Mouse (Mus musculus): ENCODE results near the gene Meis3. TPM values are rescaled to one million over a fixed set of nuclear protein-coding genes. Genes with fewer than 3 reads are reported as not detected.

Meis3 gene
- total RNA-seq, 2 experiments from 2014 or later: 33.7 to 38.2 TPM

GRCm38 (mm10) chr7:16208781-16209665 lies 34.1 kb downstream of the Meis3 start:
- DNase-seq (ENCODE audit: low spot score in 2 of 2): no peak

DNA sequence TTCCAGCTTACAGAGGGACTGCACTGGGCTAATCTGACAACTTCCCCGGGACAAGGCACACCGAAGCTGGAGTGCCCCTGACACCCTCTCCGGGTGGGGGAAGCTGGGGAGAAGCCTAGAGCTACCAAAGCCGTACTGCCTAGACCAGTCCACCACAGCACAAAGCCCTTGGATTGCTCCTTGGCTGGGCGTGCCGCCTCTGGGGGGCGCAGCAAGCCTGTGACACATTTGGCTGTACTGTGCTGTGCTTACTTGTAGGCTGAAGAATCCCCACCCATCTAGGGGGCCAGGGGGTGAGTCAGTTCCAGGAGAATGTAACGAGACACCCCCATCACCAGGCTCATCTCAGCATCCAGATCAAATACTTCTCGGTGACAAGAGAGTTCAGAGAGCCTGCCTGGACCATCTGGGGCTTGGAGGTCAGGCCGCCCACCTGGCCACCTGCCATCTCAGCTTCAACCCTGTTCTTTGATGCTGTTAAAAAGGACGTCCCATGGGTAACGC lies 36.0 kb downstream of the Meis3 start:
- no peak for DNase-seq (ENCODE audit: low spot score in 2 of 2)

- DNase-seq (ENCODE audit: low spot score in 2 of 2): no peak
Observed at GRCm38 (mm10) chr7:16213196-16213595, 38.3 kb downstream of the Meis3 start.

DNA sequence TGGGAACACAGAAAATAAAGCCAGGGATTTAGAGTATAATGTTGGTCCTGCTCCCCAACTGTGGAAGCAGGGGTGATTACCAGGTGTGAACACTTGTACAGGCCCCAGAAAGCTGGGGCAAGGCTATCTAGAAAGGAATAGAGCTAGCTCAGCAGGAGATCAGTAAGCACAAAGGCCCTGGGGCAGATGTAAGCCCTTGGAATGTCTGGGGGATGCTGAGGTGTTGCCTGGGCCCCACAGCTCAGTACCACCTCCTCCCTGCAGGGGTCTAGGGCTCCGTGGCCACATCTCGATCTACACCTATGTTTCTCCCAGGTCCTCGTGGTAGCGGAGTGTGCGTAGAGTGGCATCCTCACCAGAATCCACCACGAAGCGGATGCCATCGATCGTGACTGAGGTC lies 39.1 kb downstream of the Meis3 start:
- DNase-seq (ENCODE audit: low spot score in 2 of 2): no peak

- DNase-seq (ENCODE audit: low spot score in 2 of 2): peak; percentile 92 to 97
Observed at GRCm38 (mm10) chr7:16221582-16222272, 46.8 kb downstream of the Meis3 start, which contains the start of gene Dhx34. Gene Dhx34 (minus strand): TSS chr7:16222037.

DNA sequence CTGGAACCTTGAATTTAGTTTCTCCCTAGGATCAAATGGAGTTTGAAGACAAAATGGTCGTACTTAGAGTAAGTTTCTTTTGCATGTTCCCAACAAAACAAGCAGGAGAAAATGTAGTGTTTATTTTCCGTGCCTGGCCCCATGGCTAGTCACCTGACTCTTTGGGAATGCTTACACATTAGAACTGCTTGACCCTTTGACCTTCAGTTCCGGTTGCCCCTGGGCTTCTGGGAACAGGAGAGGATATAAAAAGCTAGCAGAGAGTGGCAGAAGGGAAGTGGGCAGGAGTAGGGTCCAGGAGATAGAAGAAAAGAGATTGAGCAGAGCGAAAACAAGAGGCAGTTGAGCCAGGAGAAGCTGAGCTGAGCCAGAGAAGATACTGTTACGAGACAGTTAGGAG lies 55.0 kb downstream of the Meis3 start:
- DNase-seq (ENCODE audit: low spot score in 2 of 2): no peak

Other genes with a start within 250 kb of the Meis3 start
- 100 to 1,000 TPM; 143 to 144 TPM for gene Nop53, start 229.0 kb upstream of the Meis3 start, total RNA-seq (2021)
- gene Ehd2, start 207.5 kb upstream of the Meis3 start, total RNA-seq (2021): 1 to 10 TPM; 5.6 to 6.1 TPM
- 10 to 100 TPM; 19.6 to 20.7 TPM for gene Bicra, start 127.2 kb upstream of the Meis3 start, total RNA-seq (2021)
- under 1 TPM; 0.41 to 0.89 TPM for gene Zfp541, start 113.3 kb upstream of the Meis3 start, total RNA-seq (2021)
- 100 to 1,000 TPM; 293 to 307 TPM for gene Napa, start 76.6 kb upstream of the Meis3 start, total RNA-seq (2021)
- gene Kptn, start 55.2 kb upstream of the Meis3 start, total RNA-seq (2021): 10 to 100 TPM; 34.2 to 34.3 TPM
- gene Slc8a2, start 45.3 kb upstream of the Meis3 start, total RNA-seq (2021): 100 to 1,000 TPM; 277 to 290 TPM
- gene Dhx34, start 46.9 kb downstream of the Meis3 start, total RNA-seq (2021): 10 to 100 TPM; 10.7 to 12.5 TPM
- under 1 TPM; 0.56 to 0.67 TPM for gene C5ar2, start 69.1 kb downstream of the Meis3 start, total RNA-seq (2021)
- gene C5ar1, start 84.5 kb downstream of the Meis3 start, total RNA-seq (2021): 1 to 10 TPM; 1.2 to 1.6 TPM
- 10 to 100 TPM; 31.9 to 34.8 TPM for gene Inafm1, start 98.5 kb downstream of the Meis3 start, total RNA-seq (2021)
- gene Ccdc9, start 111.7 kb downstream of the Meis3 start, total RNA-seq (2021): 10 to 100 TPM; 72.4 to 80.2 TPM
- 10 to 100 TPM in 1 of 2 experiments, 1 to 10 TPM in 1; 8.2 to 12.4 TPM for gene Bbc3, start 133.3 kb downstream of the Meis3 start, total RNA-seq (2021)
- gene Sae1, start 212.7 kb downstream of the Meis3 start, total RNA-seq (2021): 100 to 1,000 TPM in 1 of 2 experiments, 10 to 100 TPM in 1; 95.4 to 100 TPM
- 10 to 100 TPM; 55.9 to 56.9 TPM for gene Zc3h4, start 225.8 kb downstream of the Meis3 start, total RNA-seq (2021)

All from layer of hippocampus, adult 18-20 months (tissue).